Mouse (Mus musculus): ENCODE measurements around the gene Ugt1a6a. TPM values are rescaled to one million over a fixed set of nuclear protein-coding genes. Genes with fewer than 3 reads are reported as not detected.

The Ugt1a6a gene
- total RNA-seq, 2 experiments from 2014 or later = 2.3 to 9.2 TPM

GRCm38 (mm10) chr1:88225741-88226140 lies 91.1 kb downstream of the Ugt1a6a start:
- no peak for ATAC-seq (replicated peaks; ENCODE audit: poor library complexity, severe bottlenecking)

GRCm38 (mm10) chr1:88226670-88227379 lies 92.2 kb downstream of the Ugt1a6a start, which contains the start of gene Mroh2a:
TSS of gene Mroh2a (plus strand) at chr1:88226986.
- peak; percentile 56 for ATAC-seq (replicated peaks; ENCODE audit: poor library complexity, severe bottlenecking)

- ATAC-seq (replicated peaks; ENCODE audit: poor library complexity, severe bottlenecking) = peak; percentile 1; the same call in 1 of the 2 replicates
Observed at GRCm38 (mm10) chr1:88227482-88227881, 92.9 kb downstream of the Ugt1a6a start.

GRCm38 (mm10) chr1:88228121-88228520 lies 93.5 kb downstream of the Ugt1a6a start:
- ATAC-seq (replicated peaks; ENCODE audit: poor library complexity, severe bottlenecking) = no peak

GRCm38 (mm10) chr1:88229566-88229965 lies 95.0 kb downstream of the Ugt1a6a start:
- ATAC-seq (replicated peaks; ENCODE audit: poor library complexity, severe bottlenecking) = no peak

GRCm38 (mm10) chr1:88229986-88230385 lies 95.4 kb downstream of the Ugt1a6a start:
- ATAC-seq (replicated peaks; ENCODE audit: poor library complexity, severe bottlenecking) = no peak

GRCm38 (mm10) chr1:88230421-88230820 lies 95.8 kb downstream of the Ugt1a6a start:
- no peak for ATAC-seq (replicated peaks; ENCODE audit: poor library complexity, severe bottlenecking)

- ATAC-seq (replicated peaks; ENCODE audit: poor library complexity, severe bottlenecking) = no peak
Observed at GRCm38 (mm10) chr1:88230981-88231802, 96.6 kb downstream of the Ugt1a6a start.

GRCm38 (mm10) chr1:88231803-88232499 lies 97.3 kb downstream of the Ugt1a6a start:
- no peak for ATAC-seq (replicated peaks; ENCODE audit: poor library complexity, severe bottlenecking)

GRCm38 (mm10) chr1:88232664-88233380 lies 98.2 kb downstream of the Ugt1a6a start:
- ATAC-seq (replicated peaks; ENCODE audit: poor library complexity, severe bottlenecking) = no peak

- no peak for ATAC-seq (replicated peaks; ENCODE audit: poor library complexity, severe bottlenecking)
Observed at GRCm38 (mm10) chr1:88233421-88234247, 99.0 kb downstream of the Ugt1a6a start.

GRCm38 (mm10) chr1:88234248-88234610 lies 99.6 kb downstream of the Ugt1a6a start:
- ATAC-seq (replicated peaks; ENCODE audit: poor library complexity, severe bottlenecking) = no peak

- ATAC-seq (replicated peaks; ENCODE audit: poor library complexity, severe bottlenecking) = no peak
Observed at GRCm38 (mm10) chr1:88234646-88235045, 100.0 kb downstream of the Ugt1a6a start.

- no peak for ATAC-seq (replicated peaks; ENCODE audit: poor library complexity, severe bottlenecking)
Observed at GRCm38 (mm10) chr1:88235046-88235893, 100.7 kb downstream of the Ugt1a6a start.

- no peak for ATAC-seq (replicated peaks; ENCODE audit: poor library complexity, severe bottlenecking)
Observed at GRCm38 (mm10) chr1:88235894-88236415, 101.3 kb downstream of the Ugt1a6a start.

- ATAC-seq (replicated peaks; ENCODE audit: poor library complexity, severe bottlenecking) = no peak
Observed at GRCm38 (mm10) chr1:88237311-88237710, 102.7 kb downstream of the Ugt1a6a start.

GRCm38 (mm10) chr1:88238771-88239170 lies 104.2 kb downstream of the Ugt1a6a start:
- no peak for ATAC-seq (replicated peaks; ENCODE audit: poor library complexity, severe bottlenecking)

- ATAC-seq (replicated peaks; ENCODE audit: poor library complexity, severe bottlenecking) = no peak
Observed at GRCm38 (mm10) chr1:88240072-88240471, 105.5 kb downstream of the Ugt1a6a start.
